Mouse (Mus musculus) C2C12 (cell line): ENCODE results near the gene Rtn4. TPM values are rescaled to one million over a fixed set of nuclear protein-coding genes. Genes with fewer than 3 reads are reported as not detected.

ENCODE experiments used
- H3K27me3 ChIP-seq: one replicate; pipeline ENCODE4 v1.6.1; 2011; ENCODE audit not compliant: control insufficient read depth, insufficient read depth, insufficient read length
- H3K36me3 ChIP-seq: one replicate; pipeline ENCODE4 v1.6.1; 2011; ENCODE audit not compliant: control insufficient read depth, insufficient read depth
- H3K4me3 ChIP-seq: one replicate; pipeline ENCODE4 v1.5.1; 2011; ENCODE audit warnings: mild to moderate bottlenecking, control low read depth; ENCODE audit not compliant: poor library complexity, insufficient read depth, severe bottlenecking
- H3K79me2 ChIP-seq: one replicate; pipeline ENCODE4 v1.6.1; 2011; ENCODE audit not compliant: control insufficient read depth, insufficient read depth
- H3K79me3 ChIP-seq: one replicate; pipeline ENCODE4 v1.6.1; 2011; ENCODE audit warnings: low read depth, control low read depth
- H3ac ChIP-seq: one replicate; pipeline ENCODE3; 2011; ENCODE audit warnings: low read depth; ENCODE audit not compliant: control insufficient read depth, insufficient read length
- CEBPB ChIP-seq: IDR thresholded peaks from one replicate; pipeline ENCODE4 v1.6.1; 2011; ENCODE audit warnings: low read depth, mild to moderate bottlenecking, control low read depth, moderate library complexity
- CTCF ChIP-seq: IDR thresholded peaks from one replicate; pipeline ENCODE4 v1.5.1; 2011; ENCODE audit not compliant: control insufficient read depth, insufficient read depth, insufficient read length
- FOSL1 ChIP-seq: IDR thresholded peaks from one replicate; pipeline ENCODE4 v1.8.0; 2011; ENCODE audit warnings: mild to moderate bottlenecking, low read length; ENCODE audit not compliant: poor library complexity, insufficient read depth, severe bottlenecking
- MAX ChIP-seq: IDR thresholded peaks from one replicate; pipeline ENCODE4 v1.6.1; 2011; ENCODE audit warnings: mild to moderate bottlenecking, control low read depth
- MYOD1 ChIP-seq: IDR thresholded peaks from one replicate; pipeline ENCODE4 v1.6.1; 2011; ENCODE audit warnings: low read depth; ENCODE audit not compliant: control insufficient read depth, insufficient read length
- MYOG ChIP-seq: IDR thresholded peaks from one replicate; pipeline ENCODE4 v1.6.1; 2011; ENCODE audit not compliant: control insufficient read depth, insufficient read length; ENCODE audit errors: extremely low read depth
- USF1 ChIP-seq: IDR thresholded peaks from one replicate; pipeline ENCODE4 v1.6.1; 2011; ENCODE audit warnings: low read depth, mild to moderate bottlenecking, control low read depth, moderate library complexity
- polyA plus RNA-seq: library from polyadenylated mRNA; unstranded; fragments of >200 nt; fragmentation: generic; extraction: Trizol; gene quantifications from one replicate; pipeline ENCODE4 v1.2.1, GENCODE M21; 2012; ENCODE audit warnings: missing spikeins

Gene Rtn4
- polyA plus RNA-seq, 1 experiment: 213 TPM

- Histone ChIP-seq H3K79me2 (no peaks in the 10 kb centered on the region), H3K79me3 (no peaks in the 10 kb centered on the region), H3K27me3 (no peaks in the 10 kb centered on the region), H3K36me3 (no peaks in the 10 kb centered on the region), H3ac (no peak overlapping the region), H3K4me3 (no peak overlapping the region)
- TF ChIP-seq CEBPB (no peak), MAX (no peak), MYOG (no peak), USF1 (no peak), CTCF (no peak)
Measured at GRCm38 (mm10) chr11:29777964-29778363, 85.2 kb downstream of the Rtn4 start.

GRCm38 (mm10) chr11:29778936-29779335, 86.2 kb downstream of the Rtn4 start:
- H3ac ChIP-seq: no peak overlapping the region
- H3K27me3 ChIP-seq: no peaks in the 10 kb centered on the region
- TF ChIP-seq CEBPB: no peak
- TF ChIP-seq MYOG: no peak
- TF ChIP-seq USF1: no peak
- no peak for TF ChIP-seq FOSL1
- no peak for TF ChIP-seq MYOD1
- TF ChIP-seq MAX: no peak
- TF ChIP-seq CTCF: no peak

GRCm38 (mm10) chr11:29779409-29780026, 86.8 kb downstream of the Rtn4 start:
- H3ac ChIP-seq: no peak overlapping the region
- no peaks in the 10 kb centered on the region for H3K27me3 ChIP-seq
- TF ChIP-seq FOSL1 (no peak), MYOD1 (no peak), MAX (no peak), CEBPB (no peak), MYOG (no peak), USF1 (no peak)
- H3K79me2 ChIP-seq: no peaks in the 10 kb centered on the region
- H3K4me3 ChIP-seq: no peak overlapping the region
- no peaks in the 10 kb centered on the region for H3K79me3 ChIP-seq
- H3K36me3 ChIP-seq: no peaks in the 10 kb centered on the region

More at GRCm38 (mm10) chr11:29778936-29779335, 86.2 kb downstream of the Rtn4 start:
- no peaks in the 10 kb centered on the region for H3K36me3 ChIP-seq
- no peak overlapping the region for H3K4me3 ChIP-seq
- no peaks in the 10 kb centered on the region for H3K79me2 ChIP-seq
- no peaks in the 10 kb centered on the region for H3K79me3 ChIP-seq

- Histone ChIP-seq H3K79me3 (no peaks in the 10 kb centered on the region), H3ac (no peak overlapping the region), H3K36me3 (no peaks in the 10 kb centered on the region), H3K27me3 (no peaks in the 10 kb centered on the region), H3K4me3 (no peak overlapping the region), H3K79me2 (no peaks in the 10 kb centered on the region)
- no peak for TF ChIP-seq FOSL1
- no peak for TF ChIP-seq CEBPB
- no peak for TF ChIP-seq CTCF
- no peak for TF ChIP-seq MYOG
- no peak for TF ChIP-seq MYOD1
- no peak for TF ChIP-seq MAX
- TF ChIP-seq USF1: no peak
Measured at GRCm38 (mm10) chr11:29786583-29787219, 94.0 kb downstream of the Rtn4 start.

GRCm38 (mm10) chr11:29787473-29787872, 94.7 kb downstream of the Rtn4 start:
- Histone ChIP-seq H3K79me3 (no peaks in the 10 kb centered on the region), H3K36me3 (no peaks in the 10 kb centered on the region), H3ac (no peak overlapping the region), H3K79me2 (no peaks in the 10 kb centered on the region), H3K27me3 (no peaks in the 10 kb centered on the region), H3K4me3 (no peak overlapping the region)
- TF ChIP-seq CTCF (no peak), FOSL1 (no peak), MAX (no peak)

GRCm38 (mm10) chr11:29788499-29788898, 95.8 kb downstream of the Rtn4 start:
- no peak overlapping the region for H3ac ChIP-seq
- TF ChIP-seq FOSL1 (no peak), MYOD1 (no peak), USF1 (no peak), CEBPB (no peak), CTCF (no peak), MAX (no peak), MYOG (no peak)
- H3K79me2 ChIP-seq: no peaks in the 10 kb centered on the region
- no peaks in the 10 kb centered on the region for H3K27me3 ChIP-seq
- no peak overlapping the region for H3K4me3 ChIP-seq
- no peaks in the 10 kb centered on the region for H3K36me3 ChIP-seq
- H3K79me3 ChIP-seq: no peaks in the 10 kb centered on the region
